Mouse (Mus musculus) effector memory CD4-positive, alpha-beta T cell, adult 5 months (primary cell): ENCODE data around the gene Abcb7. TPM values are rescaled to one million over a fixed set of nuclear protein-coding genes. Genes with fewer than 3 reads are reported as not detected.

Experiments used
- polyA plus RNA-seq: library from polyadenylated mRNA; unstranded; fragments of 100-300 nt; shearing (Covaris generic); gene quantifications from one replicate; pipeline ENCODE4 v1.2.1, GENCODE M21; 2017

Gene Abcb7
- polyA plus RNA-seq, result 13.9 TPM

GRCm38 (mm10) chrX:104413183-104413983 lies at the start of gene Abcb7:
Abcb7 (minus strand) TSS chrX:104413856.

Other genes with a start within 250 kb of the Abcb7 start
- gene Nexmif, start 212.7 kb downstream of the Abcb7 start, polyA plus RNA-seq, result not detected
- gene Uprt, start 69.0 kb upstream of the Abcb7 start, polyA plus RNA-seq, result 2.4 TPM